Mouse (Mus musculus): Measurements from ENCODE around the gene Btbd35f19. TPM values are rescaled to one million over a fixed set of nuclear protein-coding genes. Genes with fewer than 3 reads are reported as not detected.
"Not testable (repeated sequence)": the region's sequence is repeated elsewhere in the genome, so short reads cannot be mapped to it uniquely, and the experiment has no call there.

Gene Btbd35f19
- not detected in 2 replicates for polyA plus RNA-seq (2015; fragmentation: Nextera tagmentation; extraction: Ambion mirVana)

DNA sequence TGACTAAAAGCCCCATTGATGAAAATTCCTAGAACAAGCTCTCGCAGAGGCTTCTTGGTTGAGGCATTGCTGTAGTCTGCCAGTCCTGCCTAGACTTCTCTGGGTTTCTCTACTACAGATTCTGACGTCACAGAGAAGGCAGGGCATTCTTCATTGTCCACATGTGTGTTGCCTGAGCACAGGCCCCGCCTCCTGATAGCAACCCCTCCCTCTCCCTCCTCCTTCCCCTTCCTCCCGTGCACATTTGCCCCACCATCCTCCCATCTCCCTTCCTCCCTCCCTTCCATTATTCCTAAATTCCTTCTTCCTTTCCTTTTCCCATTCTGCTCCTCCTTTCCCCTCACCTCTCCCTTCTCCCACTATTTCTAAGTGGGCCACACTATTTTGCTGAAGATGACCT is at the start of gene Btbd35f19:
Gene Btbd35f19, minus strand, starts transcription at position 101 of the 400 bp plus-strand sequence.
- H3K4me2 ChIP-seq; H3K4me1 ChIP-seq; H3K9me3 ChIP-seq; H3K36me3 ChIP-seq; ATAC-seq (ENCODE audit: borderline replicate concordance, extremely low read depth, low FRiP score, low TSS enrichment); H3K9ac ChIP-seq; H3K4me3 ChIP-seq; H3K27ac ChIP-seq; H3K27me3 ChIP-seq: not testable (repeated sequence)
- no CpG with 5 or more reads among the region's 4 CpGs for WGBS

DNA sequence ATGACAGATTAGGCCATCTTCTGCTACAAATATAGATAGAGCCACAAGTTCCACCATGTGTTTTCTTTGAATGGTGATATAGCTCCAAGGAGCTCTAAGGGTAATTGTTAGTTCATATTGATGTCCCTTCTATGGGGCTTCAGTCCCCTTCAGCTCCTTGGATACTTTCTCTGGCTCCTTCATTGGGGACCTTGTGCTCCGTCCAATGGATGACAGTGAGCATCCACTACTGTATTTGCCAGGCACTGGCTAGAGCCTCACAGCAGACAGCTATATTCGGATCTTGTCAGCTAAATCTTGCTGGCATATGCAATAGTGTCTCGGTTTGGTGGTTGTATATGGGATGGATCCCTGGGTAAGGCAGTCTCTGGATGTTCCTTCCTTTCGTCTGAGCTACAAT is 41.8 kb downstream of the Btbd35f19 start:
- 80% methylated on average over 2 of the region's 4 CpGs for WGBS
- not testable (repeated sequence) for H3K27me3 ChIP-seq

DNA sequence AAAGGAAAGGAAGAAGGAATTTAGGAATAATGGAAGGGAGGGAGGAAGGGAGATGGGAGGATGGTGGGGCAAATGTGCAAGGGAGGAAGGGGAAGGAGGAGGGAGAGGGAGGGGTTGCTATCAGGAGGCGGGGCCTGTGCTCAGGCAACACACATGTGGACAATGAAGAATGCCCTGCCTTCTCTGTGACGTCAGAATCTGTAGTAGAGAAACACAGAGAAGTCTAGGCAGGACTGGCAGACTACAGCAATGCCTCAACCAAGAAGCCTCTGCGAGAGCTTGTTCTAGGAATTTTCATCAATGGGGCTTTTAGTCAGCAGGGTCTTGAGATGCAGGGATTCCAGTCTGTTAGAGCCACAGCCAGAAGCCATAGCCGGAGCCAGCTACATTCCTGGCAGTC is 47.6 kb downstream of the Btbd35f19 start, which contains the start of gene Btbd35f26:
Gene Btbd35f26, plus strand, starts transcription at position 301 of the 400 bp plus-strand sequence.
- H3K4me1 ChIP-seq; H3K36me3 ChIP-seq; H3K9me3 ChIP-seq; H3K27ac ChIP-seq; H3K27me3 ChIP-seq; H3K4me2 ChIP-seq; H3K9ac ChIP-seq; ATAC-seq (ENCODE audit: borderline replicate concordance, extremely low read depth, low FRiP score, low TSS enrichment); H3K4me3 ChIP-seq: not testable (repeated sequence)
- WGBS: no CpG with 5 or more reads among the region's 4 CpGs

More for the DNA sequence above, 41.8 kb downstream of the Btbd35f19 start:
- H3K9me3 ChIP-seq; H3K36me3 ChIP-seq; H3K4me1 ChIP-seq; H3K27ac ChIP-seq; ATAC-seq (ENCODE audit: borderline replicate concordance, extremely low read depth, low FRiP score, low TSS enrichment); H3K4me3 ChIP-seq; H3K9ac ChIP-seq; H3K4me2 ChIP-seq: not testable (repeated sequence)

Other genes starting within 250 kb of the Btbd35f19 start
- not detected in 2 replicates for gene Spin2f, start 130.0 kb downstream of the Btbd35f19 start, polyA plus RNA-seq (2015; fragmentation: Nextera tagmentation; extraction: Ambion mirVana)
- gene Btbd35f26, start 47.5 kb downstream of the Btbd35f19 start, polyA plus RNA-seq (2015; fragmentation: Nextera tagmentation; extraction: Ambion mirVana): not detected in 2 replicates
- not detected in 2 replicates for gene Gm21883, start 190.4 kb upstream of the Btbd35f19 start, polyA plus RNA-seq (2015; fragmentation: Nextera tagmentation; extraction: Ambion mirVana)
- gene Spin2e, start 235.0 kb upstream of the Btbd35f19 start, polyA plus RNA-seq (2015; fragmentation: Nextera tagmentation; extraction: Ambion mirVana): not detected in 2 replicates